Mouse (Mus musculus) urinary bladder, postnatal 14 days (tissue): ENCODE measurements around the gene Lingo2.

Source experiments
- DNase-seq: peaks from one replicate; pipeline ENCODE4 v3.0.0; 2021; ENCODE audit warnings: low spot score

Gene Lingo2

GRCm38 (mm10) chr4:36560997-36561396 is 390.6 kb downstream of the Lingo2 start:
- no peak for DNase-seq

- no peak for DNase-seq
These were observed 410.7 kb downstream of the Lingo2 start for GRCm38 (mm10) chr4:36540664-36541360.

- DNase-seq, result no peak
These were observed 417.7 kb downstream of the Lingo2 start for GRCm38 (mm10) chr4:36533895-36534294.

- no peak for DNase-seq
These were observed 461.3 kb downstream of the Lingo2 start for GRCm38 (mm10) chr4:36490255-36490654.

- no peak for DNase-seq
These were observed 516.3 kb downstream of the Lingo2 start for GRCm38 (mm10) chr4:36435211-36435610.

- no peak for DNase-seq
These were observed 525.4 kb downstream of the Lingo2 start for GRCm38 (mm10) chr4:36426192-36426591.

- no peak for DNase-seq
These were observed 544.2 kb downstream of the Lingo2 start for GRCm38 (mm10) chr4:36407350-36407749.

GRCm38 (mm10) chr4:36368925-36369324 is 582.6 kb downstream of the Lingo2 start:
- no peak for DNase-seq

- DNase-seq, result no peak
These were observed 597.1 kb downstream of the Lingo2 start for GRCm38 (mm10) chr4:36354401-36354800.

GRCm38 (mm10) chr4:36331741-36332140 is 619.8 kb downstream of the Lingo2 start:
- DNase-seq, result no peak

GRCm38 (mm10) chr4:36325603-36326002 is 625.9 kb downstream of the Lingo2 start:
- no peak for DNase-seq

GRCm38 (mm10) chr4:36313067-36313466 is 638.5 kb downstream of the Lingo2 start:
- no peak for DNase-seq

- DNase-seq, result no peak
These were observed 640.1 kb downstream of the Lingo2 start for GRCm38 (mm10) chr4:36311431-36311830.

- DNase-seq, result no peak
These were observed 646.3 kb downstream of the Lingo2 start for GRCm38 (mm10) chr4:36305228-36305627.

- no peak for DNase-seq
These were observed 661.9 kb downstream of the Lingo2 start for GRCm38 (mm10) chr4:36289701-36290053.

- DNase-seq, result peak; percentile 10
These were observed 662.5 kb downstream of the Lingo2 start for GRCm38 (mm10) chr4:36288813-36289700.

GRCm38 (mm10) chr4:36262436-36263169 is 688.9 kb downstream of the Lingo2 start:
- DNase-seq, result no peak

- no peak for DNase-seq
These were observed 765.2 kb downstream of the Lingo2 start for GRCm38 (mm10) chr4:36186231-36186922.

GRCm38 (mm10) chr4:36183643-36184042 is 767.9 kb downstream of the Lingo2 start:
- DNase-seq, result no peak

GRCm38 (mm10) chr4:36170099-36170498 is 781.4 kb downstream of the Lingo2 start:
- no peak for DNase-seq

GRCm38 (mm10) chr4:36131341-36131740 is 820.2 kb downstream of the Lingo2 start:
- DNase-seq, result no peak

- DNase-seq, result no peak
These were observed 856.1 kb downstream of the Lingo2 start for GRCm38 (mm10) chr4:36095482-36095881.
